Mouse (Mus musculus): Measurements from ENCODE around the gene Vamp8.

The Vamp8 gene

DNA sequence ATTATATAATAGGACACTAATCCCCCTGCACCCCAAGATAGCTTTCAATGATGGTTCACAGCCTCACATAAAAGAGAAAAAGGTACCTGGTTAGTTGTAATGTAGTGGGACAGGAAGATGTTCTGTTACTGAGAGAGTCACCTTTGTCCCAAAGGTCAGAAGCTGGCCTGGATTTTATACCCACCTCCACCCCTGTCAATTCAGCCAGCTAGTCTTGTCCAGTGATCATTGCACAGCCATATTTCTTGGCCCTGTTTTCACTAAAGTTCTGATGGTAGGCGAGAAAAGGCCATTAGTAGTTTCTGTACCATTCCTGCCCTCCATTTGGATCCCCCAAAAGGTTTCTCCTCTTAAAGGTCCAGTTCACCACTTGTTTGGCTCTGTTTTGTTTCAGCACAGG lies 36.5 kb downstream of the Vamp8 start:
- DNase-seq (ENCODE audit: low read depth, low spot score), result no peak

DNA sequence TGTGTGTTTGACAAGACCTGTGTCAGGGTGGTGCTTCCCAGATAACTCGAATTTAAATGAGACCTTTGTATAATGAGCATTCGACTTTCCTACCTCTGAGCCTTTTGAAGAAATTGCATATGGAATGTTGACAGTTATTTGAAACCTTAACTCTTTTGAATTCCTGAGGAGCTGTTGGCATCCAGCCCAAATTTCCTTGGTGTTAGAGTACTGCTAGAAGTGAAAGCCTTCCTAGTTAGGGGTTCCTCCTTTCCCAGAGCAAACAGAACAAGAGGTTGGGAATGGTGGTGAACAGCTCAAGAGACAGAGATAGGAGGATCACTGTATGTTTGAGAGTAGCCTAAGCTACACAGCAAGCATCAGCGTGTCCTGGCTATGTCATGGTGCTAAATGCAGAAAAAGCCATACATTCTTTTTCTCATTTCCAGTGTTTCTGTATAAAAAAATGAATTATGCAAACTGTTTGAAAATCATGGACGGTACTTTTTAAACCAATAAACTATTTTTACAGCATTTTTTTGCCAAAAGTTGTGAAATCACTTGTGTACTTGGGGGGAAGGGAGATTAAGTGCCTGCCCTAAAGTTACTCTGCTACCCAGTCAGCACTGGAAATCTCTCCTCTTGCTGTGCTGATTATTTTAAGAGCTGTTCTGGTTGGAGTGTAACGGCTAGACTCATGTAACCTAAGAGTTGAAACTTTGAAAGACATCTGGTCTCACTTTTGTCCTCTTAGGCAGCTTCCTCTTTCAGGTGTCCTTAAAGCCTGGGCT lies 37.7 kb downstream of the Vamp8 start:
- no peak for DNase-seq (ENCODE audit: low read depth, low spot score)

DNA sequence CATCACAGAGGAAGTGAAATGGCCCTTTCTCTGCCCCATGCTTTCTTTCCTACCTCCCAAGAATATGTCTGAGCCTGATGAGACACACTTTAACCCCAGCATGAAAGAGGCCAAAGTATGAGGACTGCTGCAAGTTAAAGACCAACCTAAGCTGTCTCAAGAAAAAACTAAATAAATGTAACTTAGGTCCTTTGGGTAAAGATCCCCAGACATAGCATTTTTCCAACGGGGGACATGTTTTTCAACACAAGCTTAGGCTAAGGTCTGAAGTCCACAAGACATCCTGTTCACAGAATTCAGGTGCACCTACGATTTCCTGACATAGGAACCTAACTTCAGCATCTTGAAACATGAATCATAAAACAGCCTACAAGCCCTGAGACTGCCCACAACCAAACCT lies 40.3 kb downstream of the Vamp8 start:
- no peak for DNase-seq (ENCODE audit: low read depth, low spot score)

DNA sequence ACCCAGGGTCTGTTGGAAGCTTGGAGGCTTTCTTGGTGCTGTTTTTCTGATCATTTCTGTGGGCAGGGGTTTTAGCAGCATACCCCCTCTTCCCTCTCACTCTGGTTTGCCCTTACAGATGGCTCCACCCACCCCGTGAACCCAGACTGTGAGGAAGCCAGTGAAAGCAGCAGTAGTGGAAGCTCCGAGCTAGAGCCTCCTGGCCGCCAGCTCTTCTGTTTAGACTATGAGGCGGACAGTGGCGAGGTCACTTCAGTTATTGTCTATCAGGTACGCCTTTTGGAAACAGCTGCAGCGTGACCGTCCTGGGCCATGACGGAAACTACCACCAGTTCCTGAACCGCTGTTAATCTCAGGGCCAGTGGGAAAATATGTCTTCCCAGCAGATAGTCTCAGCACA lies 42.1 kb downstream of the Vamp8 start:
- no peak for DNase-seq (ENCODE audit: low read depth, low spot score)

DNA sequence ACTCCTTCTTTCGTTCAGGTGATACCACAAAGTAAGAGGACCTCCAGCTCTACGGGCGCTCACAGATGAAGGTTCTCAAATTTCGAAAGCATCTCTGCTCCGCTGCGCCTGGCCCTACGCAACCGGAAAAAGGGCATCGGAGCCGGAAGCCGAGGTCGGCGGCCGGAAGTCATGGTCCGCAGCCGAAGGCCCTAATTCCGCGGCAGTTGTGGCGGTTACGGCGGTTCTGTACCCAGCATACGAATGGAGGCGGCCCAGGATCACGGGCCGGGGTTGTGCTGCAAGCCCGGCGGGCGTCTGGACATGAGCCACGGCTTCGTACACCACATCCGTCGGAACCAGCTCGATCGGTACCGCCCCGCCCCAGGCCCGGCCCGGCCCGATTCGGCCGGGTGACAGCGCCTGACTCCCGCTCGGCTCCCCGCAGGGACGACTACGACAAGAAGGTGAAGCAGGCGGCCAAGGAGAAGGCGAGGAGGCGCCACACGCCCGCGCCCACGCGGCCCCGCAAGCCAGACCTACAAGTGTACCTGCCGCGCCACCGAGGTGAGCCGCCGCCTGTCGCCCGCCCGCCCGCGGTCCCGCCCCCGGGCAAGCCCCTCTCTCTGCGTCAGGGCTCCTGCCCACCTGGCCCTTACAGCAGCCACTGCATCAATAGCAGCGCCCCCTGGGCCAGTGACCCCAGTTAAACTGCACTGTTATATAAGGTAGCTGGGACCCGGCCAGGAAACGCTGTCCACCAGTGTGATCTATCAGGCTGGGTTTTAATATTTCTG lies 43.1 kb downstream of the Vamp8 start, which contains the start of gene 0610030E20Rik:
Gene 0610030E20Rik (plus strand): TSS at position 152 of the 776 bp plus-strand sequence.
- peak; percentile 86 for DNase-seq (ENCODE audit: low read depth, low spot score)

DNA sequence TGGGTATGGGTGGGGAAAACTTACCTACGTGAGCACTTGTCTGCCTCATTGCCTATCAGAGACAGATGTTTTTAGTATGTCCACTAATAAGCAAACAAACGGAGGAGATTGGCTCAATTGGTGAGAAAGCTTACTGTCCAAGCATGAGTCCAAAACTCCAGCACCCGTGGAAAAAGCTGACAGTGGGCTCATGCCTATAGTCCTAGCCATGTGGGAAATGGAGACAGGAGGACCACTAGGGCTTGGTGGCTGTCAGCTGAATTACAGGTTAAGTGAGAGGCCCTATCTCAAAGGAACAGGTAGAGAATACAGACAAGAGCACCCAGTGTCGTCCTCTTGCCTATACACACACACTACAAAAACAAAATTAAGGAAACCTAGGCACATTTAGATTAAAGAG lies 44.2 kb downstream of the Vamp8 start:
- no peak for DNase-seq (ENCODE audit: low read depth, low spot score)

DNA sequence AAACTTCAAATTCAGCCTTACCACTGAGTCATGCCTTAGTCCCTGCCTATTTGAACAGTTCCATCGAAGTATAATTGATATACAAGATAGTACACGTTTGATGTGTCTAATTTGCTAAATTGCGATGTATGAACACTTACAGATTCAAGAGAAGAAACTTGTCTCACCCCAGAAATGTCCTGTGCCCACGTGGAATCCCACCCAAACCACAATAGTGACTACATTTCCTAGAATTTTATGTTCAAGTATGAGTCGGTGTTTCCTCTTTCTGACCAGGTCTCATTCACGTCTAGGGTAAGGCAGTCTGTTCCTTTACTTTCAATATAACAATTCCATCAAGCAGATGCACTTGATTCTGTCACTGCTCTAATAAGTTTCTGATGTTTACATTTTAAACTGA lies 44.9 kb downstream of the Vamp8 start:
- DNase-seq (ENCODE audit: low read depth, low spot score), result no peak

DNA sequence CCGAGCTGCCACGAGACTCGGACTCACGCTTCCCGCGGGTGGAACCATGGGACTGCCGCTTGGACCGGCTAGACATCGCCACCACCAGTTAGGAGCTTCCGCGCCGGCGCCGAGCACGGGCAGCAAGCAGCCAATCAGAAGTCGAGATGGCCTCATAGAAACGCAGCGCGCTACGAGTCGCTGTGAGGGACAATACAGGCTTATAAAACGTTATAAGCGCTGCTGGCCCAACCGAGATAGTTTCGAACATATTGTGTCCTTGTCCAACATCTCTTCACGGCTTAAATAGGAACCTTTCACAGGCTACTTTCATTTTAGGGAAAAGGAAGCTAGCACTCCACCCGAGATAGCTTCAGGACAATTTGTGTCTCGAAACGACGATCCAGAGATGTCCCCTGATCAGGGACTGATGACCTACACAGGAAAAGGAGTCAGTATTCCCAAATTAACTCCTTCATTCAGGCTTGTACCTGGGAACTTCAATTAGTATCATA lies 45.4 kb downstream of the Vamp8 start, which contains the start of gene Usp39:
Gene Usp39 (minus strand): TSS at position 111 of the 494 bp plus-strand sequence.
- peak; percentile 95 for DNase-seq (ENCODE audit: low read depth, low spot score)

DNA sequence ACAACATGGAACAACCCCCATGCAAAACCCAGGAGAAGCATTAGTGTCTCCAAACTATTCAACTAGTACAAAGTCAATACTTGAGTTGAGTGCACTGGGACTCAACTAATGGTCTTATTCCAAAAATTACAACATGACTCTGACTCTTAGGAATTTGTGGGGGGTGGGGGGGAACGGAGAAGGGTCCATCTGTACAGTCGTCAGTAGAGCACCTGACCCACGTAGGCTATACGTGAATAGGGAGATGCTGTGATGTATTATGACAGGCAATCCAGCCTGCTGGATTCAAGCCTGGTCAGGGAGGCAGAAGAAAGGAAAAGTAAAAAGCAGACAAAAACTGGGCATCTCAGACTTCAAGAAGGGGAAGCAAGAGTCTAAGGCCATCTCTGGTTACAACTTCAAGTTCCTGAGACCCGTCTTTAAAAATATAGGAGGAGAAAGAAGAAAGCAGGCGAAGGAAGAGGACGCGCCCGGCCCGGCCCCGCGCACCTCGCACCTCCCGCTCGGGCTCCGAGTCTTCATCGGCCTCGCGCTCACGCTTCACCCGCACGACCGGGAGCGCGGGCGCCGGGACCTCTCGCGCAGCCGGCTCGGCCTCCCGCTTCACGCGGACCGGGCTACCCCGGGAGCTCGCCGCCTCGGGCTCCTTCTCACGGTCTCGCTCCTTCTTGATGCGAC lies 46.0 kb downstream of the Vamp8 start:
- no peak for DNase-seq (ENCODE audit: low read depth, low spot score)

DNA sequence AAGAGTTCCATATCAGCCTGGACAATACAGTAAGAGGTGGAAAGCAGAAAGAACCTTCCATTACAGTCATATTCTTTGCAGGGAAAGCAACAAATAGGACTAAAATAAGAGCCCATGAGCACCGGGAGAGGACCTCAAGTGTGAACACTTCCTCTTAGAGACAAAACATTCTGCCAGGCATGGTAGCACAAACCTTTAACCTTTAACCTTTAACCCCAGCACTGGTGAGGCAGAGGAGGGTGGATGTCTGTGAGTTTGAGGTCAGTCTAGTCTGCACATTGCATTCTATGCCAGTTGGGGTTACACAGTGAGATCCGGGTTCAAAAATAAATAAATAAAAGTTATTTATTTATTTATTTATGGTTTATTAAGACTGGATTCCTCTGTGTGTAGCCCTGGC lies 50.0 kb downstream of the Vamp8 start:
- DNase-seq (ENCODE audit: low read depth, low spot score), result no peak
